Mouse (Mus musculus): ENCODE measurements around the gene Pcsk1n. TPM values are rescaled to one million over a fixed set of nuclear protein-coding genes. Genes with fewer than 3 reads are reported as not detected.
"Not testable (repeated sequence)": the region's sequence is repeated elsewhere in the genome, so short reads cannot be mapped to it uniquely, and the experiment has no call there.

Pcsk1n gene
- polyA plus RNA-seq, 1 experiment from 2014 or later, result 59.9 TPM

GRCm38 (mm10) chrX:7910473-7910872 is 9.1 kb upstream of the Pcsk1n start:
- 46% methylated on average over 6 of the region's 6 CpGs for WGBS
- no peak overlapping the region for H3K9ac ChIP-seq
- peak; percentile 55; the same call in 1 of the 2 replicates for ATAC-seq (ENCODE audit: low FRiP score)
- no peaks in the 10 kb centered on the region for H3K27me3 ChIP-seq
- peaks cover 10% of the 10 kb centered on the region for H3K36me3 ChIP-seq (replicated peaks)
- no peaks in the 10 kb centered on the region for H3K9me3 ChIP-seq
- H3K4me3 ChIP-seq (replicated peaks), result no peak overlapping the region
- no peak overlapping the region for H3K27ac ChIP-seq
- H3K4me1 ChIP-seq, result peaks cover 4% of the 10 kb centered on the region; the same call in 1 of the 2 replicates
- no peak overlapping the region for H3K4me2 ChIP-seq

GRCm38 (mm10) chrX:7915669-7916068 is 4.0 kb upstream of the Pcsk1n start:
- H3K27me3 ChIP-seq, result not testable (repeated sequence)
- whole genome bisulfite sequencing, result 28% methylated on average over 3 of the region's 3 CpGs

GRCm38 (mm10) chrX:7917960-7918359 is 1.7 kb upstream of the Pcsk1n start:
- peaks cover 20% of the 10 kb centered on the region for H3K27me3 ChIP-seq
- not testable (repeated sequence) for H3K36me3 ChIP-seq (replicated peaks); H3K9ac ChIP-seq; H3K4me3 ChIP-seq (replicated peaks); H3K4me1 ChIP-seq; H3K9me3 ChIP-seq; ATAC-seq (ENCODE audit: low FRiP score); H3K27ac ChIP-seq; H3K4me2 ChIP-seq
- 78% methylated on average over 6 of the region's 6 CpGs for WGBS

More at GRCm38 (mm10) chrX:7915669-7916068, 4.0 kb upstream of the Pcsk1n start:
- H3K4me3 ChIP-seq (replicated peaks); ATAC-seq (ENCODE audit: low FRiP score); H3K27ac ChIP-seq; H3K36me3 ChIP-seq (replicated peaks); H3K4me2 ChIP-seq; H3K9me3 ChIP-seq; H3K4me1 ChIP-seq; H3K9ac ChIP-seq: not testable (repeated sequence)

- Histone ChIP-seq H3K9ac (peak overlapping the region; percentile 47), H3K4me2 (peak overlapping the region; percentile 56), H3K27ac (no peak overlapping the region), H3K27me3 (peaks cover 41% of the 10 kb centered on the region), H3K4me1 (peaks cover 7% of the 10 kb centered on the region; the same call in 1 of the 2 replicates), H3K4me3 (replicated peaks) (peak overlapping the region; percentile 37), H3K9me3 (no peaks in the 10 kb centered on the region), H3K36me3 (replicated peaks) (no peaks in the 10 kb centered on the region)
- 6% methylated on average over 37 of the region's 48 CpGs for WGBS
- ATAC-seq (ENCODE audit: low FRiP score), result no peak
These were observed 2.4 kb downstream of the Pcsk1n start for GRCm38 (mm10) chrX:7922032-7922431.

- no peak overlapping the region for H3K4me2 ChIP-seq
- H3K36me3 ChIP-seq (replicated peaks), result peaks cover 13% of the 10 kb centered on the region
- 76% methylated on average over 6 of the region's 6 CpGs for WGBS
- H3K9me3 ChIP-seq, result 0 out of 2 replicates have a peak, but pooled peaks cover 3% of the 10 kb centered on the region
- peaks cover 7% of the 10 kb centered on the region; the same call in 1 of the 2 replicates for H3K4me1 ChIP-seq
- no peak overlapping the region for H3K9ac ChIP-seq
- no peak overlapping the region for H3K4me3 ChIP-seq (replicated peaks)
- no peak overlapping the region for H3K27ac ChIP-seq
- ATAC-seq (ENCODE audit: low FRiP score), result no peak
- H3K27me3 ChIP-seq, result peaks cover 52% of the 10 kb centered on the region
These were observed 6.6 kb downstream of the Pcsk1n start for GRCm38 (mm10) chrX:7926266-7926665.

- 0 out of 2 replicates have a peak, but pooled peaks cover 3% of the 10 kb centered on the region for H3K9me3 ChIP-seq
- no peak overlapping the region for H3K4me2 ChIP-seq
- H3K36me3 ChIP-seq (replicated peaks), result peaks cover 21% of the 10 kb centered on the region
- no peak overlapping the region for H3K9ac ChIP-seq
- no peak for ATAC-seq (ENCODE audit: low FRiP score)
- H3K4me3 ChIP-seq (replicated peaks), result no peak overlapping the region
- peaks cover 5% of the 10 kb centered on the region; the same call in 1 of the 2 replicates for H3K4me1 ChIP-seq
- 23% methylated on average over 10 of the region's 10 CpGs for WGBS
- peaks cover 46% of the 10 kb centered on the region for H3K27me3 ChIP-seq
- no peak overlapping the region for H3K27ac ChIP-seq
These were observed 7.5 kb downstream of the Pcsk1n start for GRCm38 (mm10) chrX:7927116-7927515.

GRCm38 (mm10) chrX:7928270-7928790 is 8.7 kb downstream of the Pcsk1n start, which contains the start of gene Eras:
Gene Eras, minus strand, starts transcription at chrX:7928607.
- Histone ChIP-seq H3K9ac (no peak within 1 kb of the TSS), H3K9me3 (0 out of 2 replicates have a peak, but pooled peaks cover 3% of the 10 kb centered on the region), H3K27ac (no peak within 1 kb of the TSS), H3K27me3 (peaks cover 34% of the 10 kb centered on the region), H3K4me3 (replicated peaks) (no peak within 1 kb of the TSS), H3K4me2 (no peak within 1 kb of the TSS), H3K4me1 (no peaks in the 10 kb centered on the region), H3K36me3 (replicated peaks) (peaks cover 27% of the 10 kb centered on the region)
- ATAC-seq (ENCODE audit: low FRiP score), result no peak
- WGBS, result 17% methylated on average over 18 of the region's 19 CpGs

GRCm38 (mm10) chrX:7936874-7937273 is 17.3 kb downstream of the Pcsk1n start:
- Histone ChIP-seq H3K4me1 (no peaks in the 10 kb centered on the region), H3K9me3 (no peaks in the 10 kb centered on the region), H3K27me3 (no peaks in the 10 kb centered on the region), H3K4me2 (no peak overlapping the region), H3K4me3 (replicated peaks) (no peak overlapping the region), H3K27ac (no peak overlapping the region), H3K9ac (no peak overlapping the region), H3K36me3 (replicated peaks) (peaks cover 48% of the 10 kb centered on the region)
- 54% methylated on average over 10 of the region's 11 CpGs for WGBS
- ATAC-seq (ENCODE audit: low FRiP score), result no peak

GRCm38 (mm10) chrX:7937667-7938066 is 18.0 kb downstream of the Pcsk1n start:
- Histone ChIP-seq H3K27me3 (no peaks in the 10 kb centered on the region), H3K4me1 (no peaks in the 10 kb centered on the region), H3K4me3 (replicated peaks) (no peak overlapping the region), H3K36me3 (replicated peaks) (peaks cover 45% of the 10 kb centered on the region), H3K9me3 (no peaks in the 10 kb centered on the region), H3K4me2 (no peak overlapping the region), H3K9ac (no peak overlapping the region), H3K27ac (no peak overlapping the region)
- ATAC-seq (ENCODE audit: low FRiP score), result no peak
- WGBS, result 95% methylated on average over 6 of the region's 6 CpGs

GRCm38 (mm10) chrX:7945618-7946017 is 26.0 kb downstream of the Pcsk1n start:
- Histone ChIP-seq H3K36me3 (replicated peaks) (peaks cover 3% of the 10 kb centered on the region; the same call in 1 of the 2 replicates), H3K27me3 (no peaks in the 10 kb centered on the region), H3K9me3 (no peaks in the 10 kb centered on the region), H3K4me1 (peaks cover 5% of the 10 kb centered on the region), H3K4me2 (no peak overlapping the region), H3K4me3 (replicated peaks) (no peak overlapping the region), H3K9ac (no peak overlapping the region), H3K27ac (no peak overlapping the region)
- WGBS, result 56% methylated on average over 8 of the region's 8 CpGs
- no peak for ATAC-seq (ENCODE audit: low FRiP score)

GRCm38 (mm10) chrX:7947108-7947899 is 27.7 kb downstream of the Pcsk1n start, which contains the start of gene Hdac6:
Gene Hdac6, minus strand, starts transcription at chrX:7947889.
- Histone ChIP-seq H3K36me3 (replicated peaks) (no peaks in the 10 kb centered on the region), H3K9me3 (no peaks in the 10 kb centered on the region), H3K27ac (peak within 1 kb of the TSS; percentile 50; the same call in 1 of the 2 replicates), H3K4me3 (replicated peaks) (peak within 1 kb of the TSS; percentile 46), H3K27me3 (no peaks in the 10 kb centered on the region), H3K9ac (peak within 1 kb of the TSS; percentile 60), H3K4me2 (peak within 1 kb of the TSS; percentile 60), H3K4me1 (peaks cover 5% of the 10 kb centered on the region)
- 24% methylated on average over 36 of the region's 37 CpGs for WGBS
- ATAC-seq (ENCODE audit: low FRiP score), result peak; percentile 57

- ATAC-seq (ENCODE audit: low FRiP score), result peak; percentile 99; the same call in 1 of the 2 replicates
- H3K4me1 ChIP-seq, result peaks cover 5% of the 10 kb centered on the region
- H3K4me2 ChIP-seq, result peak overlapping the region; percentile 60
- WGBS, result 14% methylated on average over 38 of the region's 38 CpGs
- H3K4me3 ChIP-seq (replicated peaks), result peak overlapping the region; percentile 46
- no peak overlapping the region for H3K27ac ChIP-seq
- no peaks in the 10 kb centered on the region for H3K36me3 ChIP-seq (replicated peaks)
- H3K9ac ChIP-seq, result no peak overlapping the region
- H3K9me3 ChIP-seq, result no peaks in the 10 kb centered on the region
- no peaks in the 10 kb centered on the region for H3K27me3 ChIP-seq
These were observed 28.4 kb downstream of the Pcsk1n start for GRCm38 (mm10) chrX:7947900-7948492.
